Mouse (Mus musculus) WW6 (cell line): ENCODE data around the gene Ssh3.

Source experiments
- DNase-seq: peaks from one replicate; pipeline ENCODE4 v3.0.0-alpha.2; 2013; ENCODE audit warnings: low read depth, low spot score

Gene Ssh3

DNA sequence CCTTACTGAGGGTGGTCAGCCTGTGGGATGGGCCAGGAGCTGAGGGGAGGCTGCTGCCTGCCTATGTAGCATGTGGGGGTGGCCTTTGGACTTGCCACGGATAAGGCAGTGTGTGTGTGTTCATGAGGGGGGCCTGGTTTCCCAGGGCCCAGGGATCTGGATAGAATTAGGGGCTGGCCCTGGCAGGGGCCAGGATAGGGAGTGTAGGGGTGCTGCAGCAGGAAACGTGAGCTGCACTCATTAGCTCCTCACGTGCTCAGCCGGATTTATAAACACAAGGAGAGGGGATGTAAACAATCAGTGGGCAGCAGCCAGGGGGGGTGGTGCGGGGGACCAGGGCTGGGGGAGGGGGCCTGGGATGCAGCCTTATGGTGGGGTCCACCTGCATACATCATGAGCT lies 51.8 kb downstream of the Ssh3 start:
- DNase-seq: no peak

DNA sequence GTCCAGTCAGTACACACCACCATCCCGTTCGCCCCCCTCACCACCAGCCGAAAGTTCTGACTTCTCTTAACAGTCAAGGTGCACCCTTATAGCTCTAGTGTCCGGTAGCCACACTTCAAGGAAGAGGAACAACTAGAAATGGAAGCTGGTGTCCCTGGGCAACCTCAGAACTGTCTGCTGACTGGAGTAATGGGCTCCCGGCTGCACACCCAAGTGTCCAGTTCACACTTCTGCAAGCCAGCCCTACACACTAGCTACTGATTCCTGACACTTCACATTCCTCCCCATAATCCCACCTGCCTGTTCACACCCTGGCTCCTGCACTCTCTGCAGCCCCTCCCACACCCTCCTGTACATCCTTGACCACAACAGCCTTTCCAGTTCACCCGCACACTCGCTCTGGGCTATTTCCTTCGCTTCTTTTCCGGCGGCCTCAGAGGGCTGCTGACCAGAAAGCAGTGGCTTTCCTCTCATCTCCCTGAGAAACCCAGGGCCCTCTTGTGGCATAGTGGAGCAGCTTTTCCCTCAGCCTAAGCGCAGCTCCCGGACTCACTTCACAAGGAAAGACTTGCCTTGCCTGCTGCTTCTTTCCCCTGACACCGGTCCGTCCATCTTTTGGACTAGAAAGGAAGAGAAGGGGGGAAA lies 52.8 kb downstream of the Ssh3 start:
- DNase-seq: no peak

GRCm38 (mm10) chr19:4215451-4215840 lies 53.5 kb downstream of the Ssh3 start:
- no peak for DNase-seq

- DNase-seq: no peak
These were observed 54.1 kb downstream of the Ssh3 start for GRCm38 (mm10) chr19:4214771-4215450.

GRCm38 (mm10) chr19:4214071-4214770 lies 54.8 kb downstream of the Ssh3 start, which contains the start of the genes Clcf1 and AC109138.7:
Gene Clcf1 (plus strand): TSS chr19:4214238.
Gene AC109138.7 (plus strand): TSS chr19:4214357.
- DNase-seq: no peak

DNA sequence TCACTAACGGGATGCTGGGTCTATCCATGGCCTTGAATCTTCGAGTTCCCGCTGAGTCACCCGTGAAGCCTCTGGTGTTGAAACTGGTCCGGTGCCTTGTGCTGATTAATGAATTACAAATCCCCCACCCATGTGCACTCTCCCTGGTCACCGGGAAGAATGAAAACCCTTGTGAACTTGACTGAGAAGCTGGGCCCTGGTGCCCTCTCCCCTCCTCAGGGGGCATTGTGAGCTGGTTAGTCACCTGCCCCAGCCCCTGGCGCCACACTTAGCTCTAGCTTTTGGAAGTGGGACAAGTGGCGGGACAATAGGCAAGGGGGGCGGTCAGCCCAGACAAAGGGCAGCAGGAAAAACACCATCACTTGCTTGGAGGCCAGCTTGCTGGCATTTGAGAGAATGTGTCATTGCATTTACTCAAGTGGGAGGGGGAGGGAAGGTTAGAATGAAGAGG lies 55.4 kb downstream of the Ssh3 start:
- no peak for DNase-seq

- no peak for DNase-seq
These were observed 56.9 kb downstream of the Ssh3 start for GRCm38 (mm10) chr19:4211891-4212588.
